Mouse (Mus musculus) lung, embryonic 14.5 days (tissue): ENCODE measurements around the gene Tom1l1. TPM values are rescaled to one million over a fixed set of nuclear protein-coding genes. Genes with fewer than 3 reads are reported as not detected.
A peak's percentile ranks its signal among the peaks of the same experiment; 100 is the strongest.

Experiments used
- ATAC-seq: fragments of 200-750 bp; cut with Nextera tagmentation; 2 replicates; pipeline ENCODE4 v1.8.0; 2017; ENCODE audit warnings: mild to moderate bottlenecking, moderate TSS enrichment, moderate library complexity; ENCODE audit not compliant: insufficient read depth
- DNase-seq: peaks from one replicate; pipeline ENCODE4 v3.0.0-alpha.2; 2015
- H3K27ac ChIP-seq: fragments of 300-500 bp; sonication (generic); 2 replicates; pipeline ENCODE4 v1.5.1; 2014; ENCODE audit warnings: low read depth, mild to moderate bottlenecking, moderate library complexity
- H3K27me3 ChIP-seq: fragments of 300-500 bp; sonication (generic); 2 replicates; pipeline ENCODE4 v1.6.1; 2014; ENCODE audit warnings: low read length, control low read depth; ENCODE audit not compliant: insufficient read depth
- H3K36me3 ChIP-seq: fragments of 300-500 bp; sonication (generic); 2 replicates; pipeline ENCODE4 v1.6.1; 2014; ENCODE audit warnings: control low read depth; ENCODE audit not compliant: insufficient read depth
- H3K4me1 ChIP-seq: fragments of 300-500 bp; sonication (generic); 2 replicates; pipeline ENCODE4 v1.6.1; 2014; ENCODE audit warnings: antibody characterized with exemption, control low read depth; ENCODE audit not compliant: insufficient read depth
- H3K4me2 ChIP-seq: fragments of 300-500 bp; sonication (generic); 2 replicates; pipeline ENCODE4 v1.6.1; 2014; ENCODE audit warnings: mild to moderate bottlenecking
- H3K4me3 ChIP-seq: fragments of 300-500 bp; sonication (generic); 2 replicates; pipeline ENCODE4 v1.5.1; 2014; ENCODE audit warnings: low read depth, low read length
- H3K9ac ChIP-seq: fragments of 300-500 bp; sonication (generic); 2 replicates; pipeline ENCODE4 v1.6.1; 2014
- H3K9me3 ChIP-seq: fragments of 300-500 bp; sonication (generic); 2 replicates; pipeline ENCODE4 v1.6.1; 2016; ENCODE audit warnings: low read depth, low read length, control low read depth
- CTCF ChIP-seq: IDR thresholded peaks from 2 replicates; pipeline ENCODE4 v1.5.1; 2016; ENCODE audit warnings: antibody characterized with exemption, low read depth
- WGBS: fragments of 180-500 bp; shearing (Covaris S2); extraction: QIAGEN DNeasy Blood & Tissue Kit; methylation state at CpG from one replicate; pipeline ENCODE4 v1.1.7; 2014; 5-methylcytosine and 5-hydroxymethylcytosine counted together
- polyA plus RNA-seq: library from polyadenylated mRNA; unstranded; fragments of >200 nt; fragmentation: Nextera tagmentation; extraction: Ambion mirVana; gene quantifications from 2 replicates; pipeline ENCODE4 v1.2.1, GENCODE M21; 2014

The Tom1l1 gene
- polyA plus RNA-seq, 1 experiment from 2014 or later = 37.6 TPM

DNA sequence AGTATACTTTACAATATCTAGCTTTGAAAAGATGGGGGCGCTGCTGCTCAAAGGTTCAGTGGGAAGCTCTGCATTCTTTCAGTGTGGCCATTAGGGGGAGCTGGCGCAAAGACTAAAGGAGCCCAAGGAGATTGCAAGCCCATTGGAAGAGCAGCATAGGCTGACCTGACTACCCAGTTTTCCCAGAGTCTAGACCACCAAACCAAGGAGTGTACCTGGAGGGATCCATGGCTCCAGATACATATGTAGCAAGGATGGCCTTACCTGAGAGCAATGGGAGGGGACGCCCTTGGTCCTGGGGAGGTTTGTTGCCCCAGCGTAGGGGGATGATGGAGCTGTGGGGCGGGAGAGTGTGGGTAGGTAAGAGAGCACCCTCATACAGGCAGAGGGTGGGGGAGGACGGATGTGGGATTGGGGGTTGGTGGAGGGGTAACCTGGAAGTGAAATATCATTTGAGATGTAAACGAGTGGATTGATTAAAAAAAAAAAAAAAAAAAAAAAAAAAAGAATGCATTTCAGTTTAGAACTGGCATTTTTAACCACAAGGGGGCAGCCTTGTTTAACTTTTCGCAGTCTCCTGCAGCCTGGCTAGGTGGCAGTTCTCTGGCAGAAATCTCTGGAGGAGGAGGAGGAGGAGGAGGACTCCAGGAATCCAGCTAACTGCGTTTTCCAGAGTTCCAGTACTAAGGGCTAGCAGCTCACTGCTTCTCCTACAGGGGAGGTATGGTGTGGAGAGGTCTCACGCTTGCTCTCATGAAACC lies 9.5 kb upstream of the Tom1l1 start:
- Histone ChIP-seq H3K4me1 (no peaks in the 10 kb centered on the region), H3K9ac (no peak overlapping the region), H3K27ac (no peak overlapping the region), H3K36me3 (no peaks in the 10 kb centered on the region), H3K4me2 (peak overlapping the region; percentile 45), H3K9me3 (no peaks in the 10 kb centered on the region), H3K27me3 (no peaks in the 10 kb centered on the region), H3K4me3 (no peak overlapping the region)
- DNase-seq (peak; percentile 97), ATAC-seq (peak; percentile 87)
- peak; percentile 88 for TF ChIP-seq CTCF
- 19% methylated on average over 10 of the region's 10 CpGs for WGBS

DNA sequence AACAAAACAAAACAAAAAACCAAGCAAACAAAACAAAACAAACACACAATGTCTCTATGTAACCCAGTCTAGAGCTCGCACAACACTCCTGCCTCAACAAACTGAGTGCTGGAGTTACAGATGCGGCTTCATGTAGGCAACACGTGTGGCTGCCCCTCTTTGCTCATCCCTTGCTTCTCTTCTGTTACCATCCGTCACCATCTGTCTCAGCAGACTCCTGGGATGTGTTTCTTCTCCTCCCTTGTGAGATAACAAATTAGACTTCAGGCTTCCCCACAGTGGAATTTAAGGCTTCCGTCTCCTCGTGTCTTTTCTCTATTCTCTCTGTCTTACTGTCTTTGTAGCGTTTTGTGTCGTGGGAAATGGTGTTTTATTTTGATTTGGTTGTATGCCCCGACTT lies 7.6 kb upstream of the Tom1l1 start:
- H3K27me3 ChIP-seq = no peaks in the 10 kb centered on the region
- H3K4me1 ChIP-seq = peaks cover 3% of the 10 kb centered on the region; the same call in 1 of the 2 replicates
- ATAC-seq (no peak), DNase-seq (no peak)
- H3K4me2 ChIP-seq = no peak overlapping the region
- no peak overlapping the region for H3K4me3 ChIP-seq
- H3K27ac ChIP-seq = no peak overlapping the region
- no peaks in the 10 kb centered on the region for H3K36me3 ChIP-seq
- no peak for TF ChIP-seq CTCF
- H3K9me3 ChIP-seq = no peaks in the 10 kb centered on the region
- H3K9ac ChIP-seq = no peak overlapping the region
- 37% methylated on average over 9 of the region's 9 CpGs for WGBS

DNA sequence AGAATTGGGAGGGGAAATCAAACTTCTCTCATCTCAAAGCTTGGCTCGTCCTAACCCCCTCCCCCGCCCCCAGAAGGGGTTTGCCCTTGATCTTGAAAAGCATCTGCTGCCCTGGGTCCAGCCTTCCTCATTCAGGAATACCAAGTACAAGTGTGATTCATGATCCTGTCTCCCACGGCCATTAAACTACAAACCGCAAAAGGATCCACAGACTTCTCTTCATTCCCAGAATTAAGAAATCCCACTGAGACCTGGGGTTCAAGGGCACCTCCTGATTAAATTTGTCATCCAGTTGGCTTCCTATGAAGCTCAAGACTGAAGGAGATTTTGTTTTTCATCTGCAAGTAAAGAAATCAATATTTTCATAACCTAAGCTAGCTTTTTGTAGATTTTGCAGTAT lies 6.0 kb upstream of the Tom1l1 start:
- no peak overlapping the region for H3K4me2 ChIP-seq
- H3K9me3 ChIP-seq = no peaks in the 10 kb centered on the region
- peaks cover 3% of the 10 kb centered on the region; the same call in 1 of the 2 replicates for H3K4me1 ChIP-seq
- H3K27me3 ChIP-seq = no peaks in the 10 kb centered on the region
- no peak for TF ChIP-seq CTCF
- no peak overlapping the region for H3K9ac ChIP-seq
- WGBS = 55% methylated on average over 4 of the region's 4 CpGs
- no peak overlapping the region for H3K27ac ChIP-seq
- H3K4me3 ChIP-seq = no peak overlapping the region
- no peaks in the 10 kb centered on the region for H3K36me3 ChIP-seq
- no peak for ATAC-seq
- DNase-seq = no peak

DNA sequence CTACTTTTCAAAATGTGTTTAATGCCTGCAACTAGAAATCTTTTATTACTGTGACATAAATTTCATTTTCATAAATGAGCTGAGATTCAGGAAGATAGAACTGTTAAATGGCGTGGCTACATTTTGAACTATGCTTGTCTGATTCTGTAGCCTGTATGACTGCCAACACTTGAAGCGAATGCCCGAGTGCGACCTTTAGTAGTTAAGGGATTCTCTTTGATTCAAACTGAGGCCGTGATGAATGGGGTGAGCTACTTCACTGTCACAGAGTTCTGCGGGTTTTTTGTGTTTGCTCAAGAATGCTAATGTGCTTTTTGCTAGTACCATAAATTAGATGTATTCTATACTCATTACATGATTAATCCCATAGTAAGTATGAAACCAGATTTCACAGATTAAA lies 2.2 kb upstream of the Tom1l1 start:
- H3K27ac ChIP-seq = no peak overlapping the region
- no peaks in the 10 kb centered on the region for H3K9me3 ChIP-seq
- ATAC-seq (no peak), DNase-seq (peak; percentile 17)
- 23% methylated on average over 6 of the region's 6 CpGs for whole genome bisulfite sequencing
- H3K9ac ChIP-seq = no peak overlapping the region
- peaks cover 6% of the 10 kb centered on the region; the same call in 1 of the 2 replicates for H3K4me1 ChIP-seq
- no peak overlapping the region for H3K4me3 ChIP-seq
- H3K36me3 ChIP-seq = no peaks in the 10 kb centered on the region
- H3K27me3 ChIP-seq = no peaks in the 10 kb centered on the region
- TF ChIP-seq CTCF = no peak
- H3K4me2 ChIP-seq = no peak overlapping the region

DNA sequence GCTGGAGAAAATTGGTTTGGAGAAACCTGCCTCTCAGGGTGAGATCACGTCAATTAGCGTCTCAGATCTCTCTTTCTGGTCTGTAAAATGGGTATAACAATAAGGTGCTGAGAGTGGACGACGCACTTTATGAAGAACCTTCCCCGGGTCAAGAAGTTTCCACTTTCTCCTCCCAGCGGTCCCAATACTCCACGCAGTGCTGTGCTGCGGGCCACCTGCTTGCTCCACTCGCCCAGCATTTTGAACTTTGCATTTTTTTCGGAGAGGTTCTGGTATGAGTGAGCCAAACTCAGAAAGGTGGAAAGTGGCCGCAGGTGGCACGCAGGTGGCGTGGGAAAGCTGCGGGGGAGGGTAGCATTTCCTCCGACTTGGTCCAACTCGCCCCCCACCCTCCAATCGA lies 1.1 kb downstream of the Tom1l1 start:
- H3K4me1 ChIP-seq = peaks cover 6% of the 10 kb centered on the region; the same call in 1 of the 2 replicates
- ATAC-seq (peak; percentile 44), DNase-seq (no peak)
- no peaks in the 10 kb centered on the region for H3K9me3 ChIP-seq
- H3K27ac ChIP-seq = no peak overlapping the region; the same call in 1 of the 2 replicates
- H3K36me3 ChIP-seq = peaks cover 11% of the 10 kb centered on the region; the same call in 1 of the 2 replicates
- TF ChIP-seq CTCF = no peak
- peak overlapping the region; percentile 67 for H3K9ac ChIP-seq
- H3K4me2 ChIP-seq = peak overlapping the region; percentile 86
- peak overlapping the region; percentile 68 for H3K4me3 ChIP-seq
- 2% methylated on average over 17 of the region's 17 CpGs for WGBS
- no peaks in the 10 kb centered on the region for H3K27me3 ChIP-seq

DNA sequence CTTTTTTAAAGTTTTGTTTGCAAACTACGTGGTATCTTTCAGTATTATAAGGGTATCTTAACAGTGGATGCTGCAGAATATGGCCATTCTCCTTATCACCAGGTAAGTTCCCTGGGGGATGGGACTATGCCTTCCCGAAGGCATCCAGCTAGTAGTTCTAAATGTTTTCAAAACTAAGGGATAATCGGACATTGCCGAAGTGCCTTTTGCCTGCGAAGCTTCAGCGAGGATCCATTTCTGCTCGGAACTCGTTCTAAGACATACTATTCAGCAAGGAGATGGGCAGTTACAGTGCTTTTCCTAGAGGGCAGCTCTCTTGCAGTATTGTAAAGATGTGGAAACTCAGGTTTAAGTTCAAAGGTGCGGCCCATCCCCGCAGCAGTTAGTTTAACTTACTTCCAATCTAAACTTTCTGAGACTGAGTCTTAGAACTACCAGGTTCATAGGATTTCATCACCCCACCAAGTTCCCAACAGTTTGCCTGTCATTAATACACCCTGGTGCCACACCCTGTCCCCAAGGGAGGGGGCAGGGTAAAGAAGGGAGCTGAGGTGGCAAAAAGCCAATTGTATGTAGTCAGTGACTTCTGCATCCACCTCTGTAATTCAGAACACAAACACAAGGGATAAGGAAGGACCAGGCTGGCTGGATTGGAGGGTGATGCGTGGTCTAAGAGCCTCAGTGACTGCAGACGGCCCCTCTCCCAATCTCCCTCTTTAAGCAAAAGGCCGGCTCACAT lies 1.7 kb downstream of the Tom1l1 start:
- Histone ChIP-seq H3K4me3 (peak overlapping the region; percentile 68), H3K36me3 (peaks cover 12% of the 10 kb centered on the region; the same call in 1 of the 2 replicates), H3K27ac (no peak overlapping the region), H3K9me3 (no peaks in the 10 kb centered on the region), H3K27me3 (no peaks in the 10 kb centered on the region), H3K4me1 (peaks cover 6% of the 10 kb centered on the region; the same call in 1 of the 2 replicates), H3K4me2 (peak overlapping the region; percentile 86), H3K9ac (peak overlapping the region; percentile 67)
- DNase-seq (peak; percentile 15), ATAC-seq (peak; percentile 5; the same call in 1 of the 2 replicates)
- 67% methylated on average over 13 of the region's 13 CpGs for WGBS
- no peak for TF ChIP-seq CTCF

DNA sequence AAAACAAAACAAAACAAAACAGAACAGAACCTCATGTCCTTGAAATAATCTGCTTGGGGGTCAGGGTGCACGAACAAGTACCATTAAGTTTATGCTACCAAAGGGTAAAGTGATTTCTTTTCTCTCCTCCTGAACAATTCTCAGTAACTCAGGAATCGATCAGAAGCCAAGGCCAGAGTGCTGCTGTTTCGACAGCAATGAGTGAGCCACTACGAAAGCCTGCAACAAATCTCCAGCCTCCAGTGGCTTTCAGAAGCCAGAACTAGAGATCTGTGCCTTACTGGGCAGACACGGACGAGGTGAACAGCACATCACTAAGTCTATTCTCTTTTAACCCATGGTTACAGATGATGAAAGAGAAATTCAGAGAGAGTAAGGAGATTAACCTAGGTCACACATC lies 3.0 kb downstream of the Tom1l1 start:
- Histone ChIP-seq H3K27me3 (no peaks in the 10 kb centered on the region), H3K4me1 (0 out of 2 replicates have a peak, but pooled peaks cover 3% of the 10 kb centered on the region), H3K36me3 (peaks cover 16% of the 10 kb centered on the region; the same call in 1 of the 2 replicates), H3K27ac (no peak overlapping the region), H3K9me3 (no peaks in the 10 kb centered on the region), H3K4me3 (no peak overlapping the region), H3K4me2 (no peak overlapping the region), H3K9ac (no peak overlapping the region)
- no peak for TF ChIP-seq CTCF
- no peak for DNase-seq
- ATAC-seq = no peak
- 74% methylated on average over 6 of the region's 6 CpGs for WGBS
